Mouse (Mus musculus): ENCODE measurements at regions not wholly inside any gene's neighbourhood (a gene's known extent, or its start where the extent isn't known, plus 50 kb on each side); places are given as distances from the start of the nearest gene placed in this dataset.

DNA sequence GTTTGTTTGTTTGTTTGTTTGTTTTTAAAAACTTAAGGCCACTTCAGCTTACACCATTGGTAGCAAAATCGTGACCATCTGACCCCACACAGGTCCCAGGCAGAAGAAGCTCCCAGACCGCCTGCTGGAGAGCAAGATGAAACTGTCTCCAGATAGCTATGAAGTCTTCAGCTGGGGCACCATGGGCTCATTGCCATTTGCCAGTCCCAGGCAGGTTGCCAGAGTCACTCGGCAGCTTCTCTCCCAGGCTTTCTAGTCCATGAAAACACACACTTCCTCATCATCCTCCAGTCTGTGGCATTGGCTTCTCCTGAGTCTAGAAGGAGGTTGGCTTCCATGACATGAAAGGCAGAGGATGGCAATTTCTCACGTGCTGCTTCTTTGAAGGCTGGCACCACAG is 293.5 kb upstream of the N4bp1 start:
- H3K36me3 ChIP-seq (ENCODE audit: control insufficient read depth, insufficient read depth, low read length) = no peaks in the 10 kb centered on the region
- H3K4me1 ChIP-seq (replicated peaks; ENCODE audit: control insufficient read depth, insufficient read depth, low read length) = no peaks in the 10 kb centered on the region
- no peaks in the 10 kb centered on the region for H3K27me3 ChIP-seq (replicated peaks; ENCODE audit: control insufficient read depth, insufficient read depth, low read length)
- no peaks in the 10 kb centered on the region for H3K9me3 ChIP-seq (ENCODE audit: control insufficient read depth, low read length)
- DNase-seq (ENCODE audit: low spot score) = no peak
- WGBS = 71% methylated on average over 4 of the region's 4 CpGs
- no peak overlapping the region for H3K4me3 ChIP-seq (ENCODE audit: low read depth, low read length)
- no peak overlapping the region for H3K4me2 ChIP-seq
- no peak overlapping the region for H3K9ac ChIP-seq (ENCODE audit: low read depth, low read length)
- no peak overlapping the region for H3K27ac ChIP-seq (ENCODE audit: low read depth, low read length)
- ATAC-seq (replicated peaks; ENCODE audit: low FRiP score) = no peak

- ATAC-seq (replicated peaks; ENCODE audit: low FRiP score) (no peak), DNase-seq (ENCODE audit: low spot score) (no peak)
- Histone ChIP-seq H3K27me3 (replicated peaks; ENCODE audit: control insufficient read depth, insufficient read depth, low read length) (no peaks in the 10 kb centered on the region), H3K4me1 (replicated peaks; ENCODE audit: control insufficient read depth, insufficient read depth, low read length) (no peaks in the 10 kb centered on the region), H3K9me3 (ENCODE audit: control insufficient read depth, low read length) (no peaks in the 10 kb centered on the region), H3K27ac (ENCODE audit: low read depth, low read length) (no peak overlapping the region), H3K4me3 (ENCODE audit: low read depth, low read length) (no peak overlapping the region), H3K9ac (ENCODE audit: low read depth, low read length) (no peak overlapping the region), H3K4me2 (no peak overlapping the region), H3K36me3 (ENCODE audit: control insufficient read depth, insufficient read depth, low read length) (no peaks in the 10 kb centered on the region)
- 80% methylated on average over 6 of the region's 6 CpGs for WGBS
These were observed 292.6 kb upstream of the N4bp1 start for GRCm38 (mm10) chr8:87177620-87178019.

- H3K4me3 ChIP-seq (ENCODE audit: low read depth, low read length) = no peak overlapping the region
- no peaks in the 10 kb centered on the region for H3K27me3 ChIP-seq (replicated peaks; ENCODE audit: control insufficient read depth, insufficient read depth, low read length)
- no peak overlapping the region for H3K27ac ChIP-seq (ENCODE audit: low read depth, low read length)
- no peaks in the 10 kb centered on the region for H3K36me3 ChIP-seq (ENCODE audit: control insufficient read depth, insufficient read depth, low read length)
- H3K4me1 ChIP-seq (replicated peaks; ENCODE audit: control insufficient read depth, insufficient read depth, low read length) = no peaks in the 10 kb centered on the region
- H3K4me2 ChIP-seq = no peak overlapping the region
- DNase-seq (ENCODE audit: low spot score) = no peak
- no peaks in the 10 kb centered on the region for H3K9me3 ChIP-seq (ENCODE audit: control insufficient read depth, low read length)
- no peak for ATAC-seq (replicated peaks; ENCODE audit: low FRiP score)
- no peak overlapping the region for H3K9ac ChIP-seq (ENCODE audit: low read depth, low read length)
These were observed 290.0 kb upstream of the N4bp1 start for GRCm38 (mm10) chr8:87175097-87175496.

GRCm38 (mm10) chr8:87173720-87174119 is 288.7 kb upstream of the N4bp1 start:
- Histone ChIP-seq H3K27ac (ENCODE audit: low read depth, low read length) (no peak overlapping the region), H3K9me3 (ENCODE audit: control insufficient read depth, low read length) (no peaks in the 10 kb centered on the region), H3K4me2 (no peak overlapping the region), H3K36me3 (ENCODE audit: control insufficient read depth, insufficient read depth, low read length) (no peaks in the 10 kb centered on the region), H3K9ac (ENCODE audit: low read depth, low read length) (no peak overlapping the region), H3K4me3 (ENCODE audit: low read depth, low read length) (no peak overlapping the region), H3K4me1 (replicated peaks; ENCODE audit: control insufficient read depth, insufficient read depth, low read length) (no peaks in the 10 kb centered on the region), H3K27me3 (replicated peaks; ENCODE audit: control insufficient read depth, insufficient read depth, low read length) (no peaks in the 10 kb centered on the region)
- ATAC-seq (replicated peaks; ENCODE audit: low FRiP score) (no peak), DNase-seq (ENCODE audit: low spot score) (no peak)

GRCm38 (mm10) chr8:87166771-87167170 is 281.7 kb upstream of the N4bp1 start:
- Histone ChIP-seq H3K9me3 (ENCODE audit: control insufficient read depth, low read length) (no peaks in the 10 kb centered on the region), H3K27me3 (replicated peaks; ENCODE audit: control insufficient read depth, insufficient read depth, low read length) (no peaks in the 10 kb centered on the region), H3K4me1 (replicated peaks; ENCODE audit: control insufficient read depth, insufficient read depth, low read length) (no peaks in the 10 kb centered on the region), H3K9ac (ENCODE audit: low read depth, low read length) (no peak overlapping the region), H3K27ac (ENCODE audit: low read depth, low read length) (no peak overlapping the region), H3K36me3 (ENCODE audit: control insufficient read depth, insufficient read depth, low read length) (no peaks in the 10 kb centered on the region), H3K4me2 (no peak overlapping the region), H3K4me3 (ENCODE audit: low read depth, low read length) (no peak overlapping the region)
- 56% methylated on average over 1 of the region's 1 CpGs for WGBS
- no peak for ATAC-seq (replicated peaks; ENCODE audit: low FRiP score)
- no peak for DNase-seq (ENCODE audit: low spot score)

GRCm38 (mm10) chr8:87160416-87160815 is 275.4 kb upstream of the N4bp1 start:
- ATAC-seq (replicated peaks; ENCODE audit: low FRiP score) = no peak
- Histone ChIP-seq H3K9ac (ENCODE audit: low read depth, low read length) (no peak overlapping the region), H3K9me3 (ENCODE audit: control insufficient read depth, low read length) (no peaks in the 10 kb centered on the region), H3K4me3 (ENCODE audit: low read depth, low read length) (no peak overlapping the region), H3K4me1 (replicated peaks; ENCODE audit: control insufficient read depth, insufficient read depth, low read length) (no peaks in the 10 kb centered on the region), H3K36me3 (ENCODE audit: control insufficient read depth, insufficient read depth, low read length) (no peaks in the 10 kb centered on the region), H3K27me3 (replicated peaks; ENCODE audit: control insufficient read depth, insufficient read depth, low read length) (no peaks in the 10 kb centered on the region), H3K27ac (ENCODE audit: low read depth, low read length) (no peak overlapping the region), H3K4me2 (no peak overlapping the region)
- 81% methylated on average over 2 of the region's 2 CpGs for WGBS
- DNase-seq (ENCODE audit: low spot score) = no peak

- Histone ChIP-seq H3K9ac (ENCODE audit: low read depth, low read length) (no peak overlapping the region), H3K4me1 (replicated peaks; ENCODE audit: control insufficient read depth, insufficient read depth, low read length) (no peaks in the 10 kb centered on the region), H3K4me2 (no peak overlapping the region), H3K27me3 (replicated peaks; ENCODE audit: control insufficient read depth, insufficient read depth, low read length) (no peaks in the 10 kb centered on the region), H3K9me3 (ENCODE audit: control insufficient read depth, low read length) (no peaks in the 10 kb centered on the region), H3K27ac (ENCODE audit: low read depth, low read length) (no peak overlapping the region), H3K36me3 (ENCODE audit: control insufficient read depth, insufficient read depth, low read length) (no peaks in the 10 kb centered on the region), H3K4me3 (ENCODE audit: low read depth, low read length) (no peak overlapping the region)
- ATAC-seq (replicated peaks; ENCODE audit: low FRiP score) = no peak
- no peak for DNase-seq (ENCODE audit: low spot score)
- WGBS = 48% methylated on average over 8 of the region's 8 CpGs
These were observed 273.3 kb upstream of the N4bp1 start for GRCm38 (mm10) chr8:87158322-87158721.

GRCm38 (mm10) chr8:87155819-87156425 is 270.9 kb upstream of the N4bp1 start:
- H3K4me3 ChIP-seq (ENCODE audit: low read depth, low read length) = no peak overlapping the region
- no peak overlapping the region for H3K4me2 ChIP-seq
- no peaks in the 10 kb centered on the region for H3K4me1 ChIP-seq (replicated peaks; ENCODE audit: control insufficient read depth, insufficient read depth, low read length)
- no peaks in the 10 kb centered on the region for H3K27me3 ChIP-seq (replicated peaks; ENCODE audit: control insufficient read depth, insufficient read depth, low read length)
- no peaks in the 10 kb centered on the region for H3K36me3 ChIP-seq (ENCODE audit: control insufficient read depth, insufficient read depth, low read length)
- H3K27ac ChIP-seq (ENCODE audit: low read depth, low read length) = no peak overlapping the region
- ATAC-seq (replicated peaks; ENCODE audit: low FRiP score) (no peak; the same call in 1 of the 2 replicates), DNase-seq (ENCODE audit: low spot score) (no peak)
- no peak overlapping the region for H3K9ac ChIP-seq (ENCODE audit: low read depth, low read length)
- H3K9me3 ChIP-seq (ENCODE audit: control insufficient read depth, low read length) = no peaks in the 10 kb centered on the region
- WGBS = 62% methylated on average over 10 of the region's 10 CpGs

DNA sequence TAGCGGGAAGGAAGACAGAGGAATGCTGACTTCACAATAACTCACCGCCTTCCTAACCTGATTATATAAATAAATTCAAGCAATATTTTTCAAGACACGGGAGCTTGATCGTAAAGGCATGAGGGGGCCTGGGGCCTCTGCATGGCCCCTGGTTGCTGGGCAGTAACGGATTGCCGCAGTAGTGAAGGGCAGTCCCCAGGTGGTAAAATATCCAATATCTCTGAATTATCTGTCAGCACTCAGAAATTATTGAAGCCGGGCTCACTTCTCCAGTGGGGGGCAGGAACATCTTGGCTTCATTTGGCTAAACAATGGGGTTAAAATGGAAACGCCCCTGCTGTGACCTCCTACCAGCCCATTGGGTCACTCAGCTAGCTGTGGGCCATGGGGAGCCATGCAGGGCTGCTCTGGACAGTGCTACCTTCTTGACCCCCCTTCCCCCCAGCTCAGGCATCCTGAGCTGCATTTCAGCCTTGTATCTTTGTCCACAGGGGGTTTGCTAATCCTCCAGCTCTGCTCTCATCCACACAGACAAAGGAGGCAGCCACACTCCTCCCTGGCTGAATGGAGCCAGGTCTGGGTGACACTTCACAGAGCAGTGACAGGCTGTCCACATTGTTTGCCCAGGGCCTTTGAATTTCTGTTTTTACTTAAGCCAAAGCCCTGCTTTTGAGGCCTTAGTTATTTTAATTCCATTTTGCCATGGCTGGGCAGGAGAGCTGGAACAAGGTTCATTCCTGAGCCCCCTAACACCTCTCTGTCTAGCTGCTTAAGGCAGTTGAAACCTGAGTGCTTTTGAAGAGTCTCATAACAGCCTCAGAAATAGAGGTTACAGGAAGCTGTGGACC is 267.2 kb upstream of the N4bp1 start:
- Histone ChIP-seq H3K9me3 (ENCODE audit: control insufficient read depth, low read length) (no peaks in the 10 kb centered on the region), H3K36me3 (ENCODE audit: control insufficient read depth, insufficient read depth, low read length) (no peaks in the 10 kb centered on the region), H3K4me1 (replicated peaks; ENCODE audit: control insufficient read depth, insufficient read depth, low read length) (no peaks in the 10 kb centered on the region), H3K27me3 (replicated peaks; ENCODE audit: control insufficient read depth, insufficient read depth, low read length) (no peaks in the 10 kb centered on the region), H3K4me2 (no peak overlapping the region), H3K27ac (ENCODE audit: low read depth, low read length) (no peak overlapping the region), H3K4me3 (ENCODE audit: low read depth, low read length) (no peak overlapping the region), H3K9ac (ENCODE audit: low read depth, low read length) (no peak overlapping the region)
- 57% methylated on average over 8 of the region's 8 CpGs for WGBS
- DNase-seq (ENCODE audit: low spot score) (no peak), ATAC-seq (replicated peaks; ENCODE audit: low FRiP score) (no peak)

Data from liver, embryonic 11.5 days (tissue).